Mouse (Mus musculus): ENCODE measurements at regions not wholly inside any gene's neighbourhood (a gene's known extent, or its start where the extent isn't known, plus 50 kb on each side); places are given as distances from the start of the nearest gene placed in this dataset.

- TF ChIP-seq POLR2A (IDR thresholded peaks at IDR 0.05; ENCODE audit: low read depth, low read length) = no peak
- TF ChIP-seq CTCF (IDR thresholded peaks at IDR 0.05; ENCODE audit: borderline replicate concordance, insufficient read depth, low read length) = no peak
Observed at GRCm38 (mm10) chr9:82306285-82306684, 442.8 kb downstream of the Mei4 start.
